Mouse (Mus musculus) liver (tissue): ENCODE measurements around the gene Popdc2.
"Not testable (repeated sequence)": the region's sequence is repeated elsewhere in the genome, so short reads cannot be mapped to it uniquely, and the experiment has no call there.

Experiments used
- DNase-seq: peaks from one replicate; pipeline ENCODE4 v3.0.0-alpha.2; 2020; ENCODE audit warnings: mixed read lengths

Gene Popdc2

GRCm38 (mm10) chr16:38361933-38362332 is at the start of gene Popdc2:
Popdc2 (plus strand) TSS chr16:38362209.
- no peak for DNase-seq

GRCm38 (mm10) chr16:38318492-38318891 is 43.5 kb upstream of the Popdc2 start:
- no peak for DNase-seq

- no peak for DNase-seq
Observed at GRCm38 (mm10) chr16:38319087-38319486, 42.9 kb upstream of the Popdc2 start.

GRCm38 (mm10) chr16:38321452-38321935 is 40.5 kb upstream of the Popdc2 start:
- peak; percentile 56 for DNase-seq

- DNase-seq: no peak
Observed at GRCm38 (mm10) chr16:38324311-38324710, 37.7 kb upstream of the Popdc2 start.

GRCm38 (mm10) chr16:38326778-38327397 is 35.1 kb upstream of the Popdc2 start:
- no peak for DNase-seq

GRCm38 (mm10) chr16:38329340-38329739 is 32.7 kb upstream of the Popdc2 start:
- DNase-seq: no peak

- DNase-seq: no peak
Observed at GRCm38 (mm10) chr16:38334431-38334830, 27.6 kb upstream of the Popdc2 start.

GRCm38 (mm10) chr16:38338077-38338476 is 23.9 kb upstream of the Popdc2 start:
- not testable (repeated sequence) for DNase-seq

- peak; percentile 81 for DNase-seq
Observed at GRCm38 (mm10) chr16:38341396-38342324, 20.3 kb upstream of the Popdc2 start, which contains the start of gene Maats1. Maats1 (minus strand) TSS chr16:38342143.

GRCm38 (mm10) chr16:38344941-38345725 is 16.9 kb upstream of the Popdc2 start:
- DNase-seq: no peak

GRCm38 (mm10) chr16:38346529-38347325 is 15.3 kb upstream of the Popdc2 start, which contains the start of the genes Cox17 and Gm21987:
Cox17 (plus strand) TSS chr16:38346991.
Gm21987 (plus strand) TSS chr16:38347040.
- peak; percentile 93 for DNase-seq

GRCm38 (mm10) chr16:38347588-38347987 is 14.4 kb upstream of the Popdc2 start:
- no peak for DNase-seq

GRCm38 (mm10) chr16:38348217-38348761 is 13.7 kb upstream of the Popdc2 start:
- no peak for DNase-seq

GRCm38 (mm10) chr16:38349881-38350280 is 12.1 kb upstream of the Popdc2 start:
- no peak for DNase-seq

GRCm38 (mm10) chr16:38350361-38350855 is 11.6 kb upstream of the Popdc2 start:
- DNase-seq: peak; percentile 51

GRCm38 (mm10) chr16:38350939-38351338 is 11.1 kb upstream of the Popdc2 start:
- DNase-seq: no peak

GRCm38 (mm10) chr16:38352031-38352430 is 10.0 kb upstream of the Popdc2 start:
- no peak for DNase-seq

- DNase-seq: no peak
Observed at GRCm38 (mm10) chr16:38352851-38353250, 9.2 kb upstream of the Popdc2 start.

GRCm38 (mm10) chr16:38353642-38354041 is 8.4 kb upstream of the Popdc2 start:
- DNase-seq: no peak

GRCm38 (mm10) chr16:38354185-38354913 is 7.7 kb upstream of the Popdc2 start:
- no peak for DNase-seq
